Mouse (Mus musculus) midbrain, embryonic 10.5 days (tissue): ENCODE data around the gene Olfr898. TPM values are rescaled to one million over a fixed set of nuclear protein-coding genes. Genes with fewer than 3 reads are reported as not detected.

Source experiments
- DNase-seq: peaks from one replicate; pipeline ENCODE4 v3.0.0-alpha.2; 2017; ENCODE audit warnings: low spot score
- H3K27ac ChIP-seq: fragments of 300-500 bp; sonication (generic); replicated peaks from 2 replicates; pipeline ENCODE4 v1.5.1; 2016; ENCODE audit warnings: mild to moderate bottlenecking
- H3K27me3 ChIP-seq: fragments of 300-500 bp; sonication (generic); 2 replicates; pipeline ENCODE4 v1.6.1; 2016; ENCODE audit warnings: low read depth, mild to moderate bottlenecking; ENCODE audit not compliant: poor library complexity, severe bottlenecking
- H3K36me3 ChIP-seq: fragments of 300-500 bp; sonication (generic); 2 replicates; pipeline ENCODE4 v1.6.1; 2016; ENCODE audit warnings: mild to moderate bottlenecking, moderate library complexity
- H3K4me1 ChIP-seq: fragments of 300-500 bp; sonication (generic); 2 replicates; pipeline ENCODE4 v1.6.1; 2016
- H3K4me3 ChIP-seq: fragments of 300-500 bp; sonication (generic); 2 replicates; pipeline ENCODE4 v1.5.1; 2016; ENCODE audit warnings: mild to moderate bottlenecking, moderate library complexity
- H3K9me3 ChIP-seq: fragments of 300-500 bp; sonication (generic); replicated peaks from 2 replicates; pipeline ENCODE4 v1.6.1; 2016; ENCODE audit warnings: mild to moderate bottlenecking
- WGBS: fragments of 180-500 bp; shearing (Covaris S2); methylation state at CpG from one replicate; pipeline ENCODE4 v1.1.7; 2016; 5-methylcytosine and 5-hydroxymethylcytosine counted together
- polyA plus RNA-seq: library from polyadenylated mRNA; unstranded; fragments of >200 nt; fragmentation: Nextera tagmentation; extraction: Ambion mirVana; gene quantifications from 2 replicates; pipeline ENCODE4 v1.2.1, GENCODE M21; 2016

The Olfr898 gene
- polyA plus RNA-seq = not detected in 2 replicates

GRCm38 (mm10) chr9:38348111-38348510 is at the start of gene Olfr898:
Gene Olfr898 (plus strand): TSS chr9:38348411.
- Histone ChIP-seq H3K4me3 (no peak within 1 kb of the TSS), H3K36me3 (no peaks in the 10 kb centered on the region), H3K27me3 (no peaks in the 10 kb centered on the region), H3K4me1 (no peaks in the 10 kb centered on the region), H3K9me3 (no peaks in the 10 kb centered on the region), H3K27ac (no peak within 1 kb of the TSS)
- DNase-seq = no peak
- 96% methylated on average over 4 of the region's 4 CpGs for WGBS

DNA sequence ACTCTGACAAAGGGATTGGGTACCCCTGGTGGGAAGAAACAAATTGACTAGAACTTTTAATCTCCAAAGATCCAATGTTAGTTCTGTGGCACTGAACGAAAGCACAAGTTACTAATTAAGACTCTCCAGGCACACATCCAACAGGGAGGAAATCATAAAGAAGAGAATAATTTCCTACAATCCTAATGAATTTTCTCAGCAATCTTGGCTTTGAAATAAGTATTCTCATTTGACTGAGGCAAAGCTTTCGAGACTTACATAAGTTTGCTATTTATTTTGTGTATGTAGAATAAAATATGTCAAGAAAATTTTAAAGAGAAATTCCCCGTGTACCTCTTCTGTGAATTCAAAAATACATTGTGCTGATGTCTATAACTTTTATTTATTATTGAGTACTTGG is 19.5 kb upstream of the Olfr898 start, which contains the start of gene Olfr25:
TSS of gene Olfr25 (plus strand) at position 301 of the 400 bp plus-strand sequence.
- DNase-seq = no peak
- H3K27ac ChIP-seq = no peak within 1 kb of the TSS
- H3K27me3 ChIP-seq = no peaks in the 10 kb centered on the region
- H3K36me3 ChIP-seq = no peaks in the 10 kb centered on the region
- WGBS = 86% methylated on average over 3 of the region's 3 CpGs
- H3K4me3 ChIP-seq = no peak within 1 kb of the TSS
- no peaks in the 10 kb centered on the region for H3K4me1 ChIP-seq
- no peaks in the 10 kb centered on the region for H3K9me3 ChIP-seq

- no peaks in the 10 kb centered on the region for H3K36me3 ChIP-seq
- H3K27ac ChIP-seq = no peak within 1 kb of the TSS
- H3K4me1 ChIP-seq = no peaks in the 10 kb centered on the region
- no peaks in the 10 kb centered on the region for H3K27me3 ChIP-seq
- no peaks in the 10 kb centered on the region for H3K9me3 ChIP-seq
- DNase-seq = no peak
- H3K4me3 ChIP-seq = no peak within 1 kb of the TSS
- 95% methylated on average over 2 of the region's 2 CpGs for WGBS
These were observed 18.4 kb downstream of the Olfr898 start, which contains the start of gene Olfr250 for GRCm38 (mm10) chr9:38366596-38366995. Gene Olfr250 (plus strand): TSS chr9:38366896.

- no peak for DNase-seq
- no peak within 1 kb of the TSS for H3K4me3 ChIP-seq
- no peak within 1 kb of the TSS for H3K27ac ChIP-seq
- no peaks in the 10 kb centered on the region for H3K4me1 ChIP-seq
- H3K9me3 ChIP-seq = no peaks in the 10 kb centered on the region
- no peaks in the 10 kb centered on the region for H3K36me3 ChIP-seq
- H3K27me3 ChIP-seq = no peaks in the 10 kb centered on the region
- 79% methylated on average over 2 of the region's 2 CpGs for WGBS
These were observed 28.6 kb downstream of the Olfr898 start, which contains the start of gene Olfr251 for GRCm38 (mm10) chr9:38376786-38377185. Gene Olfr251 (plus strand): TSS chr9:38377086.

DNA sequence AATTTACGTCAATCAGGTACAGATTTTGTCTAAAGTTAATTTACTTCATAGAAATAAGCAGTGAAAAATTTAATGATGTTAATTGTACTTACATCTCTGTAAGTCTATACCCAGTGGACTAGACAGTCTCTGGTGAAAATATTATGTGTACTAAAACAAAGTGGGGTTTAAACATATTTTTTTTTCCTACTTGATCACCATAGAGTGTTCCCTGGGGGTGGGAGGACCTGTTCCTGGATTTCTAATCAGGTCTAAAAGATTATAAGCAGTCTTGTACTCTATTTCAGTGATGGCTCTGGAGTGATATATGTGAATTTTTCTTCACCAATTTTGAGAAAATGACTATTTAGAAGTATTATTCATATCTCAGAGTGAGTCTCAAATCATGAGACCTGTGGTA is 53.2 kb downstream of the Olfr898 start, which contains the start of gene Olfr147:
TSS of gene Olfr147 (plus strand) at position 301 of the 400 bp plus-strand sequence.
- no peaks in the 10 kb centered on the region for H3K36me3 ChIP-seq
- H3K9me3 ChIP-seq = no peaks in the 10 kb centered on the region
- 84% methylated on average over 1 of the region's 1 CpGs for WGBS
- no peak within 1 kb of the TSS for H3K4me3 ChIP-seq
- no peaks in the 10 kb centered on the region for H3K27me3 ChIP-seq
- no peaks in the 10 kb centered on the region for H3K4me1 ChIP-seq
- no peak for DNase-seq
- H3K27ac ChIP-seq = no peak within 1 kb of the TSS

Other genes with a start within 250 kb of the Olfr898 start
- not detected in 2 replicates for gene Olfr888, start 240.3 kb upstream of the Olfr898 start, polyA plus RNA-seq
- 0.11 and 0.16 TPM in 2 replicates for gene Olfr889, start 233.2 kb upstream of the Olfr898 start, polyA plus RNA-seq
- gene Olfr890, start 205.9 kb upstream of the Olfr898 start, polyA plus RNA-seq = not detected in 2 replicates
- gene Olfr891, start 167.6 kb upstream of the Olfr898 start, polyA plus RNA-seq = not detected in 2 replicates
- not detected in 2 replicates for gene Olfr893, start 140.0 kb upstream of the Olfr898 start, polyA plus RNA-seq
- gene Olfr894, start 130.4 kb upstream of the Olfr898 start, polyA plus RNA-seq = not detected in 2 replicates
- not detected in 2 replicates for gene Olfr143, start 95.6 kb upstream of the Olfr898 start, polyA plus RNA-seq
- gene Olfr895, start 80.6 kb upstream of the Olfr898 start, polyA plus RNA-seq = not detected in 2 replicates
- gene Olfr896-ps1, start 57.3 kb upstream of the Olfr898 start, polyA plus RNA-seq = not detected in 2 replicates
- gene Olfr25, start 19.4 kb upstream of the Olfr898 start, polyA plus RNA-seq = not detected in 2 replicates
- not detected in 2 replicates for gene Olfr250, start 18.5 kb downstream of the Olfr898 start, polyA plus RNA-seq
- gene Olfr251, start 28.7 kb downstream of the Olfr898 start, polyA plus RNA-seq = not detected in 2 replicates
- gene Olfr147, start 53.3 kb downstream of the Olfr898 start, polyA plus RNA-seq = not detected in 2 replicates
- not detected in 2 replicates for gene Olfr901, start 81.0 kb downstream of the Olfr898 start, polyA plus RNA-seq
- not detected in 2 replicates for gene Olfr902, start 99.2 kb downstream of the Olfr898 start, polyA plus RNA-seq
- not detected in 2 replicates for gene Olfr904, start 114.7 kb downstream of the Olfr898 start, polyA plus RNA-seq
- gene Olfr905, start 122.7 kb downstream of the Olfr898 start, polyA plus RNA-seq = not detected in 2 replicates
- gene Olfr906, start 138.7 kb downstream of the Olfr898 start, polyA plus RNA-seq = not detected in 2 replicates
- not detected in 2 replicates for gene Olfr907, start 147.4 kb downstream of the Olfr898 start, polyA plus RNA-seq
- not detected in 2 replicates for gene Olfr911-ps1, start 173.2 kb downstream of the Olfr898 start, polyA plus RNA-seq
- gene Olfr910, start 189.4 kb downstream of the Olfr898 start, polyA plus RNA-seq = not detected in 2 replicates
- not detected in 2 replicates for gene Olfr912, start 231.8 kb downstream of the Olfr898 start, polyA plus RNA-seq
- not detected in 2 replicates for gene Olfr913, start 244.3 kb downstream of the Olfr898 start, polyA plus RNA-seq